Mouse (Mus musculus) stomach, postnatal 0 days (tissue): ENCODE measurements at regions not wholly inside any gene's neighbourhood (a gene's known extent, or its start where the extent isn't known, plus 50 kb on each side); places are given as distances from the start of the nearest gene placed in this dataset.

Experiments used
- CTCF ChIP-seq: IDR thresholded peaks from 2 replicates; pipeline ENCODE4 v1.5.1; 2016; ENCODE audit warnings: antibody characterized with exemption, low read depth, mild to moderate bottlenecking, moderate library complexity
- EP300 ChIP-seq: optimal IDR thresholded peaks from 2 replicates; pipeline ENCODE3; 2016; ENCODE audit warnings: antibody characterized with exemption

DNA sequence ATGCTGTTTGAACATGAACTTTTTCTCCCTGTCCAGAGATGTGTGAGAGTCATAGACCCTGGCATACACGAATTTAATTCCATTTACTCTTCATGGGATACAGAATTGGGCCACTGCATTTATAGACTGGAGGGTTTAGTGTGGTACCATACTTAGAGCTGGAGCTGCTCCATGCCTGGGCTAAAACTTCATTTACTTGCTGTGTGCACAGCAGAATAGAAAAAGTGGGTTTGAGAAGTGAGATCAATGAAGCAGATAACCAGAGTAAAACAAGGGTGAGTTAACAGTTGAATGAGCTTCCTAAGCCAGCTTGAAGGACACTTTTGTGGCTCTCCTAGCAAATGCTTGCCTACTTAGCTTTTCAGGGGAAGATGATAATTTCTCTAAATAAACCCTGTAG is 1299.2 kb upstream of the Lrrc6 start:
- TF ChIP-seq CTCF (no peak), EP300 (no peak)
